Mouse (Mus musculus): Measurements from ENCODE around the gene Pxk. TPM values are rescaled to one million over a fixed set of nuclear protein-coding genes. Genes with fewer than 3 reads are reported as not detected.
"Not testable (repeated sequence)": the region's sequence is repeated elsewhere in the genome, so short reads cannot be mapped to it uniquely, and the experiment has no call there.

The Pxk gene
- polyA plus RNA-seq, 1 experiment, result 19.8 TPM

- Histone ChIP-seq H3K4me3 (ENCODE audit: low read depth, low read length) (no peak overlapping the region), H3K4me1 (ENCODE audit: control insufficient read depth, insufficient read depth, low read length) (no peaks in the 10 kb centered on the region), H3K27me3 (ENCODE audit: control insufficient read depth, insufficient read depth, low read length, poor library complexity, severe bottlenecking) (no peaks in the 10 kb centered on the region), H3K27ac (ENCODE audit: insufficient read depth, low read length) (no peak overlapping the region), H3K9ac (ENCODE audit: low read depth, poor library complexity, severe bottlenecking) (no peak overlapping the region), H3K36me3 (ENCODE audit: control insufficient read depth, insufficient read depth, low read length, poor library complexity, severe bottlenecking) (no peaks in the 10 kb centered on the region), H3K9me3 (replicated peaks; ENCODE audit: control insufficient read depth, insufficient read depth, low read length, poor library complexity, severe bottlenecking) (no peaks in the 10 kb centered on the region)
- no peak for TF ChIP-seq POLR2A (IDR thresholded peaks at IDR 0.05; ENCODE audit: insufficient read depth, low read length)
- TF ChIP-seq EP300 (IDR thresholded peaks at IDR 0.05; ENCODE audit: insufficient read depth, low read depth, low read length), result no peak
- TF ChIP-seq CTCF (IDR thresholded peaks at IDR 0.05; ENCODE audit: low read depth, low read length), result no peak
Observed at GRCm38 (mm10) chr14:8115772-8116171, 17.8 kb downstream of the Pxk start.

- no peaks in the 10 kb centered on the region for H3K27me3 ChIP-seq (ENCODE audit: control insufficient read depth, insufficient read depth, low read length, poor library complexity, severe bottlenecking)
- no peaks in the 10 kb centered on the region for H3K4me1 ChIP-seq (ENCODE audit: control insufficient read depth, insufficient read depth, low read length)
- no peak overlapping the region for H3K9ac ChIP-seq (ENCODE audit: low read depth, poor library complexity, severe bottlenecking)
- no peak overlapping the region for H3K27ac ChIP-seq (ENCODE audit: insufficient read depth, low read length)
- no peaks in the 10 kb centered on the region for H3K36me3 ChIP-seq (ENCODE audit: control insufficient read depth, insufficient read depth, low read length, poor library complexity, severe bottlenecking)
- H3K4me3 ChIP-seq (ENCODE audit: low read depth, low read length), result no peak overlapping the region
- TF ChIP-seq POLR2A (IDR thresholded peaks at IDR 0.05; ENCODE audit: insufficient read depth, low read length) (no peak), EP300 (IDR thresholded peaks at IDR 0.05; ENCODE audit: insufficient read depth, low read depth, low read length) (no peak), CTCF (IDR thresholded peaks at IDR 0.05; ENCODE audit: low read depth, low read length) (no peak)
- no peaks in the 10 kb centered on the region for H3K9me3 ChIP-seq (replicated peaks; ENCODE audit: control insufficient read depth, insufficient read depth, low read length, poor library complexity, severe bottlenecking)
Observed at GRCm38 (mm10) chr14:8117371-8117770, 19.4 kb downstream of the Pxk start.

GRCm38 (mm10) chr14:8119454-8119853 lies 21.4 kb downstream of the Pxk start:
- H3K36me3 ChIP-seq (ENCODE audit: control insufficient read depth, insufficient read depth, low read length, poor library complexity, severe bottlenecking), result no peaks in the 10 kb centered on the region
- TF ChIP-seq EP300 (IDR thresholded peaks at IDR 0.05; ENCODE audit: insufficient read depth, low read depth, low read length) (no peak), CTCF (IDR thresholded peaks at IDR 0.05; ENCODE audit: low read depth, low read length) (no peak)
- H3K4me3 ChIP-seq (ENCODE audit: low read depth, low read length), result no peak overlapping the region
- H3K9ac ChIP-seq (ENCODE audit: low read depth, poor library complexity, severe bottlenecking), result no peak overlapping the region
- no peaks in the 10 kb centered on the region for H3K9me3 ChIP-seq (replicated peaks; ENCODE audit: control insufficient read depth, insufficient read depth, low read length, poor library complexity, severe bottlenecking)
- H3K27me3 ChIP-seq (ENCODE audit: control insufficient read depth, insufficient read depth, low read length, poor library complexity, severe bottlenecking), result no peaks in the 10 kb centered on the region
- H3K4me1 ChIP-seq (ENCODE audit: control insufficient read depth, insufficient read depth, low read length), result no peaks in the 10 kb centered on the region
- H3K27ac ChIP-seq (ENCODE audit: insufficient read depth, low read length), result no peak overlapping the region

- H3K9ac ChIP-seq (ENCODE audit: low read depth, poor library complexity, severe bottlenecking), result no peak overlapping the region
- H3K4me3 ChIP-seq (ENCODE audit: low read depth, low read length), result no peak overlapping the region
- H3K27ac ChIP-seq (ENCODE audit: insufficient read depth, low read length), result no peak overlapping the region
- no peaks in the 10 kb centered on the region for H3K36me3 ChIP-seq (ENCODE audit: control insufficient read depth, insufficient read depth, low read length, poor library complexity, severe bottlenecking)
- no peaks in the 10 kb centered on the region for H3K27me3 ChIP-seq (ENCODE audit: control insufficient read depth, insufficient read depth, low read length, poor library complexity, severe bottlenecking)
- no peak for TF ChIP-seq POLR2A (IDR thresholded peaks at IDR 0.05; ENCODE audit: insufficient read depth, low read length)
- TF ChIP-seq CTCF (IDR thresholded peaks at IDR 0.05; ENCODE audit: low read depth, low read length), result no peak
- no peak for TF ChIP-seq EP300 (IDR thresholded peaks at IDR 0.05; ENCODE audit: insufficient read depth, low read depth, low read length)
- H3K9me3 ChIP-seq (replicated peaks; ENCODE audit: control insufficient read depth, insufficient read depth, low read length, poor library complexity, severe bottlenecking), result no peaks in the 10 kb centered on the region
- H3K4me1 ChIP-seq (ENCODE audit: control insufficient read depth, insufficient read depth, low read length), result no peaks in the 10 kb centered on the region
Observed at GRCm38 (mm10) chr14:8119904-8120303, 21.9 kb downstream of the Pxk start.

GRCm38 (mm10) chr14:8123141-8123540 lies 25.1 kb downstream of the Pxk start:
- Histone ChIP-seq H3K27ac (ENCODE audit: insufficient read depth, low read length) (no peak overlapping the region), H3K9me3 (replicated peaks; ENCODE audit: control insufficient read depth, insufficient read depth, low read length, poor library complexity, severe bottlenecking) (no peaks in the 10 kb centered on the region)

GRCm38 (mm10) chr14:8123611-8124010 lies 25.6 kb downstream of the Pxk start:
- H3K9me3 ChIP-seq (replicated peaks; ENCODE audit: control insufficient read depth, insufficient read depth, low read length, poor library complexity, severe bottlenecking); H3K4me1 ChIP-seq (ENCODE audit: control insufficient read depth, insufficient read depth, low read length); H3K36me3 ChIP-seq (ENCODE audit: control insufficient read depth, insufficient read depth, low read length, poor library complexity, severe bottlenecking); H3K9ac ChIP-seq (ENCODE audit: low read depth, poor library complexity, severe bottlenecking); H3K27me3 ChIP-seq (ENCODE audit: control insufficient read depth, insufficient read depth, low read length, poor library complexity, severe bottlenecking); H3K27ac ChIP-seq (ENCODE audit: insufficient read depth, low read length); H3K4me3 ChIP-seq (ENCODE audit: low read depth, low read length): not testable (repeated sequence)

More at GRCm38 (mm10) chr14:8123141-8123540, 25.1 kb downstream of the Pxk start:
- TF ChIP-seq POLR2A (IDR thresholded peaks at IDR 0.05; ENCODE audit: insufficient read depth, low read length), result no peak
- TF ChIP-seq CTCF (IDR thresholded peaks at IDR 0.05; ENCODE audit: low read depth, low read length), result no peak
- TF ChIP-seq EP300 (IDR thresholded peaks at IDR 0.05; ENCODE audit: insufficient read depth, low read depth, low read length), result no peak
- H3K27me3 ChIP-seq (ENCODE audit: control insufficient read depth, insufficient read depth, low read length, poor library complexity, severe bottlenecking), result no peaks in the 10 kb centered on the region
- H3K9ac ChIP-seq (ENCODE audit: low read depth, poor library complexity, severe bottlenecking), result no peak overlapping the region
- H3K4me3 ChIP-seq (ENCODE audit: low read depth, low read length), result no peak overlapping the region
- H3K4me1 ChIP-seq (ENCODE audit: control insufficient read depth, insufficient read depth, low read length), result no peaks in the 10 kb centered on the region
- no peaks in the 10 kb centered on the region for H3K36me3 ChIP-seq (ENCODE audit: control insufficient read depth, insufficient read depth, low read length, poor library complexity, severe bottlenecking)

Data from ES-Bruce4 (cell line).